Mouse (Mus musculus) intestine, postnatal 0 days (tissue): Measurements from ENCODE around the gene Cacna1e. TPM values are rescaled to one million over a fixed set of nuclear protein-coding genes. Genes with fewer than 3 reads are reported as not detected.

Experiments
- ATAC-seq: fragments of 200-750 bp; cut with Nextera tagmentation; 2 replicates; pipeline ENCODE4 v1.8.0; 2017; ENCODE audit warnings: mild to moderate bottlenecking, moderate TSS enrichment, moderate library complexity
- H3K27ac ChIP-seq: fragments of 300-500 bp; sonication (generic); 2 replicates; pipeline ENCODE4 v1.5.1; 2014; ENCODE audit warnings: mild to moderate bottlenecking, low read depth, low read length, moderate library complexity
- H3K27me3 ChIP-seq: fragments of 300-500 bp; sonication (generic); replicated peaks from 2 replicates; pipeline ENCODE4 v1.6.1; 2014; ENCODE audit warnings: low read length, mixed read lengths; ENCODE audit not compliant: control insufficient read depth, insufficient read depth
- H3K36me3 ChIP-seq: fragments of 300-500 bp; sonication (generic); 2 replicates; pipeline ENCODE4 v1.6.1; 2014; ENCODE audit warnings: mild to moderate bottlenecking, moderate library complexity; ENCODE audit not compliant: control insufficient read depth, insufficient read depth
- H3K4me1 ChIP-seq: fragments of 300-500 bp; sonication (generic); replicated peaks from 2 replicates; pipeline ENCODE4 v1.6.1; 2014; ENCODE audit warnings: antibody characterized with exemption, low read length, mixed read lengths; ENCODE audit not compliant: control insufficient read depth, insufficient read depth
- H3K4me2 ChIP-seq: fragments of 300-500 bp; sonication (generic); replicated peaks from 2 replicates; pipeline ENCODE4 v1.6.1; 2014; ENCODE audit warnings: low read depth, mild to moderate bottlenecking, moderate library complexity
- H3K4me3 ChIP-seq: fragments of 300-500 bp; sonication (generic); 2 replicates; pipeline ENCODE4 v1.5.1; 2014; ENCODE audit warnings: low read depth, low read length
- H3K9ac ChIP-seq: fragments of 300-500 bp; sonication (generic); 2 replicates; pipeline ENCODE4 v1.6.1; 2014; ENCODE audit warnings: mild to moderate bottlenecking, low read depth, low read length
- H3K9me3 ChIP-seq: fragments of 300-500 bp; sonication (generic); 2 replicates; pipeline ENCODE4 v1.6.1; 2016; ENCODE audit warnings: mixed run types; ENCODE audit not compliant: control insufficient read depth
- CTCF ChIP-seq: sonication (generic); IDR thresholded peaks from 2 replicates; pipeline ENCODE4 v1.5.1; 2016; ENCODE audit warnings: low read depth, mild to moderate bottlenecking, control low read depth, antibody characterized with exemption, moderate library complexity
- WGBS: fragments of 180-500 bp; shearing (Covaris S2); extraction: QIAGEN DNeasy Blood & Tissue Kit; methylation state at CpG from one replicate; pipeline ENCODE4 v1.1.7; 2014; 5-methylcytosine and 5-hydroxymethylcytosine counted together
- polyA plus RNA-seq: library from polyadenylated mRNA; unstranded; fragments of >200 nt; fragmentation: Nextera tagmentation; extraction: Ambion mirVana; gene quantifications from 2 replicates; pipeline ENCODE4 v1.2.1, GENCODE M21; 2015

Cacna1e gene
- polyA plus RNA-seq, 1 experiment from 2014 or later, result 0.74 TPM

GRCm38 (mm10) chr1:154865981-154866380 lies 18.3 kb downstream of the Cacna1e start:
- Histone ChIP-seq H3K27me3 (no peaks in the 10 kb centered on the region), H3K4me2 (no peak overlapping the region), H3K27ac (no peak overlapping the region), H3K36me3 (no peaks in the 10 kb centered on the region), H3K9ac (no peak overlapping the region), H3K4me3 (no peak overlapping the region), H3K9me3 (no peaks in the 10 kb centered on the region), H3K4me1 (no peaks in the 10 kb centered on the region)
- WGBS, result 82% methylated on average over 1 of the region's 1 CpGs
- ATAC-seq, result no peak
- TF ChIP-seq CTCF, result no peak

- Histone ChIP-seq H3K4me2 (no peak overlapping the region), H3K4me3 (no peak overlapping the region), H3K36me3 (no peaks in the 10 kb centered on the region), H3K9ac (no peak overlapping the region), H3K9me3 (no peaks in the 10 kb centered on the region), H3K4me1 (no peaks in the 10 kb centered on the region), H3K27me3 (no peaks in the 10 kb centered on the region), H3K27ac (no peak overlapping the region)
- ATAC-seq, result no peak
- 82% methylated on average over 9 of the region's 9 CpGs for WGBS
- no peak for TF ChIP-seq CTCF
Measured at GRCm38 (mm10) chr1:154861416-154861815, 22.9 kb downstream of the Cacna1e start.

DNA sequence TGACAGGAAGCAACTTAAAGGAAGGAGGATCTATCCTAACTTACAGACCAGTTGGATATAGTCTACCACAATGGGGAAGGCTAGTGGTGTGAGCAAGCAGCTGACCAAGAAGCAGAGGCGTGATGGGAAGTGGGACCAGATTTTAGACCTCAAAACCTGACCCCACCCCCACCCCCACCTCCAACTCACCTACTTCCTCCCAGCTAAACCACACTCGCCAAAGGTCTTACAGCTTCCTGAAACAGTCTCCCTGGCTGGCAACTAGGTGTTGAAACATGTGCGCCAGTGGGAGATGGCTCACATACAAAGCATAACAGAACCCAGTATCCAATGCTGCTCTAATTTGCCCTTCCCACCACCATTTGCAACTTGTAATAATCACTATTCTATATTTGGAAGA lies 29.7 kb downstream of the Cacna1e start:
- H3K4me2 ChIP-seq, result no peak overlapping the region
- no peak overlapping the region for H3K4me3 ChIP-seq
- no peaks in the 10 kb centered on the region for H3K9me3 ChIP-seq
- no peak for ATAC-seq
- H3K4me1 ChIP-seq, result no peaks in the 10 kb centered on the region
- H3K27me3 ChIP-seq, result no peaks in the 10 kb centered on the region
- 81% methylated on average over 3 of the region's 3 CpGs for WGBS
- H3K9ac ChIP-seq, result no peak overlapping the region
- H3K36me3 ChIP-seq, result no peaks in the 10 kb centered on the region
- H3K27ac ChIP-seq, result no peak overlapping the region
- no peak for TF ChIP-seq CTCF

DNA sequence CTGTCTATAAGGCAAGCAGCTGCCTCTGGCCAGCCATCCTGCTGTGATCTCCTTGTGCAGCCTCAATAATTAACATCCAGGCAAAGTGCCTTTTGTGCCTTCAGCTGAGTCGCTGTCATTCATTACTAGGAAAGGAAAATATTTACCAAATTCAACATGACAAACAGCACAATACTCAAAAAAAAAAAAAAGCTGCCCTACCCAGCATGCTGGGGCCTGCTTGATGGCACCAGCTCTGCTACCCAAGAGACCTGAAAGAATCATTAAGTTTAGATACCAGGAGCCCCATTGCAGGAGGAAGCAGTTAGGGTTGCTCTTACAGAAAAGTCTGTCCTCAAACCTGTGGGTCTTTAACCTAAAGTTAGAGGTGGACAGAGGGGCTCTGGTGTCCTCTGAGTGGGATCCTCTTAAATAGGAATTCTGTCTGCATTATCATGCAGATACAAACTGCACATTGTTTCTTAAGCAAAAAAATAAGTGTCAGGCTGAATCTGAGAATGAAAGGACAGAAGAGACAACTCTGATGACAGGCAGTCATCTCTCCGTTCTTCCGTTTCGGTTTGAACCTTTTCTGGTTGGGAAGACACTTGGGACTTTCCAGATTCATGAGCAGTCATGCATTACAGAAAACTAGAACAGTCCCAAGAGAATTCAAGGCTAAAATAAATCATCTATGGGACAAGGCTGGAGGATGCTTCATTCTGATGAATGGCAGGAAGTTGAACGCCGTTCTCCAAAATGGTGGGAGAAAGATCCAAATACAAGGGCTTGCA lies 33.6 kb downstream of the Cacna1e start:
- H3K27me3 ChIP-seq, result no peaks in the 10 kb centered on the region
- H3K4me3 ChIP-seq, result no peak overlapping the region
- H3K9me3 ChIP-seq, result no peaks in the 10 kb centered on the region
- no peak for ATAC-seq
- TF ChIP-seq CTCF, result no peak
- H3K4me2 ChIP-seq, result no peak overlapping the region
- H3K27ac ChIP-seq, result no peak overlapping the region
- no peaks in the 10 kb centered on the region for H3K4me1 ChIP-seq
- 72% methylated on average over 6 of the region's 6 CpGs for WGBS
- no peak overlapping the region for H3K9ac ChIP-seq
- no peaks in the 10 kb centered on the region for H3K36me3 ChIP-seq

DNA sequence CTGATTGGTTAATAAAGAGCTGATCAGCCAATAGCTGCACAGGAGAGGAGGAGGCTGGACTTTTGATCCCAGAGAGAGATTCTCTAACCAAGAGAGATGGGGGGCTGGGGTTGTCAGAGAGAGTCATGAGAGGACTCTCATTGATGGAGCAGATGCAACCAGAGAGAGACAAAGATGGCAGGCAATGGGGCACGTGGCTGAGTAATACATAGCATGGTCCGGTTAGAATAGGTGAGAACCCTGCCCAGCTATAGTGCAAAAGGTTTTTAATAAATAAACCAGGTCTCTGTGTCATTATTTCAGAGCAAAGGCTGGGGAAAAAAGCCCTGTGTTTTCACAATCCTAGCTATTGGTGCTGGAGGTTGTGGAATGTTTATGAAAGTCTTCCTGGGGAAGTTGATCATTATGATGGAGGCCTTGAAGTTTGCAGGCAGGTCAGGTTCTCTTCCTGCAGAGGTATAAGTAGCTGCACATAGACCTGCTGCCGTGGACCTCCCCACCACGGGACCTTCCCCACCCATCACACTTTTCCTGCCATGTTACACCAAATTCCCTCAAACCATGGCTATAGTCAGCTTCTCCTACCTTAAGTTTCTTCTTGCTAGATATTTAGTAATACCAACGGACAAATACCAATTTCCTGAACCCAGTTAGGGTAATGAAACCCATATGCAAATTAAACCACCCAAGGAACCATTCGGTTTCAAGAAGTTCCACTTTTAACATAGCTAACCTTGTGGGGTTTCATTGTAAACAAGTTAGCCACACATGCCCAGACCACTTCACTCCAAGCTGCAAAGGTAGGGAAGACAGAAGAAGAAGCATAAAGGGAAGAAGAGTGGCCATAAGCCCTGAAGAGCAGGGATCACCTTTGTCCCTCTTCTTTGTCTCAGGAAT lies 35.4 kb downstream of the Cacna1e start:
- no peak for ATAC-seq
- Histone ChIP-seq H3K4me1 (no peaks in the 10 kb centered on the region), H3K4me3 (no peak overlapping the region), H3K27ac (no peak overlapping the region), H3K4me2 (no peak overlapping the region), H3K9ac (no peak overlapping the region), H3K27me3 (no peaks in the 10 kb centered on the region), H3K36me3 (no peaks in the 10 kb centered on the region), H3K9me3 (no peaks in the 10 kb centered on the region)
- TF ChIP-seq CTCF, result no peak
- 68% methylated on average over 6 of the region's 6 CpGs for WGBS

DNA sequence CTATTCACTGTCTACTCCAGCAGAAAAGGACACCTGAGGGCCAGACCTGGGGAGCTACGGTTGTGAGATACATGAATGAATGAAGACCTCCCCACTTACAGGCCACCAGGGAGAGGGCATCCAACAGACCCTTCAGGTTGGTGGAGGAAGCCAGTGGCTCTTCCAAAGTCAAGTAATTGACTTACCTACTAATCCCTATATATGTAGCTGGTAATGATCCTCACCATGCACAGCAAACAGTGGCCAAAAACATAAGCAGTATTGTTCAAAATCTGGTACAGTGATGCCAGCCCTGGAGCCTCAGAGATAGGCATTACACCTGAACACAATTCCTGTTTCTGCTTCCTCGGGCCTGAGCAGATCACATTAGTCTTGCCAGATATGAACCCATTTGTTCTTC lies 37.4 kb downstream of the Cacna1e start:
- Histone ChIP-seq H3K9me3 (no peaks in the 10 kb centered on the region), H3K27ac (no peak overlapping the region), H3K27me3 (no peaks in the 10 kb centered on the region), H3K4me2 (no peak overlapping the region), H3K4me1 (no peaks in the 10 kb centered on the region), H3K4me3 (no peak overlapping the region), H3K9ac (no peak overlapping the region), H3K36me3 (no peaks in the 10 kb centered on the region)
- WGBS, result 86% methylated on average over 2 of the region's 2 CpGs
- no peak for TF ChIP-seq CTCF
- no peak for ATAC-seq
